Mouse (Mus musculus) heart, adult 2 months (tissue): Measurements from ENCODE around the gene Tdrd1.

Source experiments
- CTCF ChIP-seq: fragments of 200-600 bp; IDR thresholded peaks from 2 replicates; pipeline ENCODE4 v1.8.1; 2022; ENCODE audit warnings: antibody characterized with exemption, mild to moderate bottlenecking, moderate library complexity
- EP300 ChIP-seq: fragments of 200-500 bp; IDR thresholded peaks from 2 replicates; pipeline ENCODE4 v1.6.1; 2011; ENCODE audit warnings: low read depth, low read length, control low read depth; ENCODE audit not compliant: insufficient read depth
- POLR2A ChIP-seq: fragments of 200-500 bp; IDR thresholded peaks from 2 replicates; pipeline ENCODE4 v1.6.1; 2011; ENCODE audit warnings: mild to moderate bottlenecking, low read depth, low read length, control low read depth; ENCODE audit not compliant: insufficient read depth

DNA sequence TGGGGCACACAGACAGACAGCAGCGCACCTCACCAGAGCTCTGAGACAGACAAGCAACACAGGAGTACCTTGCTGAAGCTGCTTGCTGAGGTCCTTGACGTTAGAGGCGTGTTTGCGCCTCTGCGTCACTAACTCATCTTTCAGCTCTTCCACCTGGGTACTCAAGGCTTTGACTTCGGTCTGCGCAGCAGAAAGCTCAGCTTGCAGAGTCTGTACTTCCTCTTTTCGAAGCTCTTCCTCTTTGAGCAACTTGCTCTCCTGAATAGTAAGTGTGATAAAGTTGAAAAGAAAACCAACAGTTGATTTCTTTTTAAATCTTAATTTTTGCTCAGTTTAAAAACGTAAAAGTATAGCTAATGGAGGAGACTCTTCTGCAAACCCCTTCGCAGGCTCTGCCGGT lies 28.6 kb upstream of the Tdrd1 start:
- TF ChIP-seq CTCF (no peak), POLR2A (no peak), EP300 (no peak)
